Mouse (Mus musculus) monocyte, adult 5-6 weeks (primary cell): ENCODE data around the gene Cbfa2t3. TPM values are rescaled to one million over a fixed set of nuclear protein-coding genes. Genes with fewer than 3 reads are reported as not detected.

Experiments used
- ATAC-seq: fragments of 153-309, 156-312 bp; replicated peaks from 2 replicates; pipeline ENCODE4 v1.8.0; 2017; ENCODE audit warnings: mild to moderate bottlenecking; ENCODE audit not compliant: low TSS enrichment, insufficient number of reproducible peaks, severe bottlenecking, poor library complexity, low FRiP score
- total RNA-seq: library from RNA; stranded (forward); fragments of 200-1000, 200-491, 200-594 nt; gene quantifications from 3 replicates; pipeline ENCODE4 v1.2.3, GENCODE M21; 2017

The Cbfa2t3 gene
- total RNA-seq, 1 experiment from 2014 or later: 21.2 TPM

DNA sequence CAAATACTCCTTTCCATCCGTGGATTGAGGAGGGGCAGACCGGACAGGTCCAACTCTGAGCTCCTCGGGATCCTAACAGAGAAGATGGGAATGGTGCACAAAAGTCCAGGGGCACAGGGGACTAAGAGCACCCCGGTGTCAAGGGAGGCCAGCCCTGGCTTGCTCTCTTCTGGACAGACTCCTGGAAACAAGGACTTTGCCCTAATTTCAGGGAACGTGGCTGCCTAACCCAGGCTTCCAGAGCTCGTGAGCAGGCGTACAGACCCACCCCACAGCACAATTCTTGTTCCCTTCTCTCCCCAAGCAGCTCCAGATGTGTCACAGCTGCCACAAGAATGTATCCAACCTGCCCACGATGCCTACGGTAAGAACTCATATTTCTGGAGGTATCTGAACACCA, 73.1 kb downstream of the Cbfa2t3 start:
- no peak for ATAC-seq

DNA sequence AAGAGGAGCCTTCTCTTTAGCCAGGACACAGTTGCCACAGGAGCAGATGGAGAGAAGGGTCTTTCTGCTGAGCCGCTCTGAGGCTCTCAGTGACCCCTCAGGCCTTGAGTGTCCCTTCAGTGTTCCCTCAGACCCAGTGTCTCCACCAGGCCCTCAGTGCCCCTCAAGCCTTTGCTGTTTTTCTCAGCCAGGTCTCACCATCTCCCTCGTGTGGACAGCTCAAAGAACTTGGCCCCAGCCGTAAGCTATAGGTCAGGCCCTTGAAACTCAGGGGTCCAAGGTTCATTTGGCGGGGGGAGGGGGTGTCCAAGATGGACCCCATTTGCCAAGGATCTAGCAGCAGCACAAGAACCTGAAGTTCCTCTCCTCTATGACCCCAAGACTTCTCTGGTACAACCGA, 74.3 kb downstream of the Cbfa2t3 start:
- no peak for ATAC-seq

DNA sequence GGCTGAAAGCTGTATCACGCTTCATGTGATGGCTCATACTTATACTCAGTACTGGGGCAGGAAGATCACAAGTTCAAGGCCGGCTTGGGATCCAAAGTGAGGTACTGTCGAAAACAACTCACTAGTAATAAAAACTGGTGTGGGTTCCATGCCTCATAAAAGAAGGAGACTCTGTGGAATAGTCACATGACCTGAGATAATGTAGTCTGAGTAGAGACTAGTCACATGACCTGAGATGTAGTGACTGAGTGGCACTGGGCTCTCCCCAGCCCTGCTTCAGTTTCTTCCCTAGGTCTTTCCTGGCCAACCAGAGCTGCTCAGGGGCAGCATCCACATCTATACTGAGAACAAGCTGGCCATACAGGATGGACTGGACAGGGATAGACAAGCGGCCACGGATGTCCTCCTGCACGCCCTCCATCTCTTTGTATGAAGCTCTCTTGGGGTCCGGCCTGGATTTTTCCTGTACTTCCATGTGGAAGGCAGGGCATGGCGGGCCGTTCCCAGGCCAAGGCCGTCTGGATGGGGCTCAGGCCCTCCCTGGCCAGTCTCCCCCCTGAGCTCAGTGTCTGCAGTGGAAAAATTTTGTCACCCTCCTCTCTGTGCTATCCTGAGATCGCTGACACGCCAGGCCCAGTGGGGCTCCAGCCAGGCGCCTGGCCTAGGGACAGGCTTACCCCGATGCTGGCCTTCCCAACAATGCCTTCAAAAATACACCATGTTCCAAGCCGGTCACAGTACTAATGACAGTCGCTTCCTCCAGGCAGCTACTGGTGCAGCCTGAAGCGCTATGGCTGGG, 74.9 kb downstream of the Cbfa2t3 start:
- no peak for ATAC-seq

- ATAC-seq: no peak
These were observed 76.2 kb downstream of the Cbfa2t3 start, which contains the start of gene Pabpn1l for GRCm38 (mm10) chr8:122622727-122623126. TSS of gene Pabpn1l (minus strand) at chr8:122622739.

- no peak for ATAC-seq
These were observed 78.5 kb downstream of the Cbfa2t3 start for GRCm38 (mm10) chr8:122620446-122620845.

- no peak for ATAC-seq
These were observed 80.1 kb downstream of the Cbfa2t3 start for GRCm38 (mm10) chr8:122618660-122619378.

GRCm38 (mm10) chr8:122617947-122618546, 80.9 kb downstream of the Cbfa2t3 start:
- ATAC-seq: 0 out of 2 replicates have a peak, but pooled peaks have one; percentile 48

DNA sequence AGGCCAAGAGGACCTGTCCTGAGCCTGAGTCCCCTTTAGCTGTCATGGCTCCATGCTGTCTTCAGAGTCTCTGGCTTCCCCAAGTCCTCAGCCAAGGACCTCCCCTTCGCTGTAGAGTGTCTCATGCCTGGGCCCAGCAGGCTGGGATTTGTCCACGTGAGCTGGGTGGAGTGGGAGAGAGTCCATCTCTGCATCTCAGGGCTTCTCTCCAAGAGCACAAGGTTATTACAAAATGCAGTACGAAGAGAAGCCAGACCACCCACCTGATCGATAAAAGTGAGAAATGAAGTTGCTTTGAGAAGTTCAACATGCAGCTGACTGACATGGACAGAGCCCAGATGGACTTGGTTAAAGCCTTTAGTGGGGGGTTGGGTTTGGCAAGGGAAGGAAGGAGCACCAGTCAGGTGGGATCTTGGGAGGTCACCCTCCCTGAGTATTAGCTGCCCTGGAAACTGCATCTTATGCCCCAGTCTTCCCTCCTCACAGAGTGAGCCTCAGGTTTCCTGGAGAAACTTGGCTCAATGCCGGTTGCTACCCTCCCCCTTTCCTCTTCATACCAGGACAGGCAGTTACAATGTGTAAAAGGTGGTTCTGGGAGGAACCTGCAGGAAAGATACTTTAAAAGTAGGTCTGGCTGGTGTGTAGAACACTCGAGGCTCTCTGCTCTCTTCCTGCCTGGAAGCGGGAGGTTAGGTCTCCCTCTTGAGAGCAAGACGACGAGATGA, 82.6 kb downstream of the Cbfa2t3 start:
- no peak for ATAC-seq

DNA sequence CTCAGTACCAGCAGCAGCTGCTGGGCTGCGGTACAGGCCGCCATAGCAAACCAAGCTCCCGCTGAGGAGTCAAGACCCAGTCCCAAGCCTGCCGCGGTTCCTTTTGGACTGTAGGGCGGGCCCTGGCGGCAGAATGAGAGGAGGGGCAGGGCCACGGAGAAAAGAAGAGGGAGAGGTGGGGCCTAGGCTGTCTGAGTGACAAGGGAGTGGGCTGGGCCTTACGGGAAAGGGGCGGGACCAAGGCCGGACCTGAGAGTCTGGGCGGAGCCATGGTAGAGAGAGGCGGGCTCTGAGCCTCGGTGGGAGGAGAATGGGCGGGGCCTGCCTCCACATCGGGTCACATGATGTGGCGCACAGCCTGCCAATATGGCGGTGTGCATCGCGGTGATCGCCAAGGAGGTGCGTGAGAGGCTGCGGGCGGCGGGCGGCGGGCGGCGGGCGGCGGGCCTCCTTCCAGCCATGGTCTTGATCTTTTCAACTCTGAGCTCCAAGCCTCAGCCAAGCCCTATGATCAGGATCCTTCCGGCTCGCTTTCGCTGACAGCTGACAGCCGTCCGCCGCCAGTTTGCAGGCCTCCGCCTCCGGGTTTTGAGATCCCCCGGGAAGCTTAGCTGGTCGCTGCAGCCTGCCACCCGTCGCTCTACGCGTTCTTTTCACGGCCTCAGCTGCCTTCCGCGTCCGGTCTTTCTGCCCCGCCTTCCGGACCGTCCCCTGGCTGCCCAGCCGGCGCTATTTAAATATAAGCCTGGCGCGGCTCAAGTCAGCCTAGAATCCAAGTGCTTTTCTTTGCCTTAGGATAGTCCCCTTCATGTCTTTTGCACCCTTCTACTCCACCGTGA, 87.4 kb downstream of the Cbfa2t3 start, which contains the start of the genes Galns and Trappc2l:
Gene Galns (minus strand): TSS at position 169 of the 839 bp plus-strand sequence.
Gene Trappc2l (plus strand): TSS at position 346 of the 839 bp plus-strand sequence.
- ATAC-seq: peak; percentile 98

GRCm38 (mm10) chr8:122610612-122611277, 88.2 kb downstream of the Cbfa2t3 start:
- ATAC-seq: peak; percentile 5; the same call in 1 of the 2 replicates

GRCm38 (mm10) chr8:122610209-122610608, 88.7 kb downstream of the Cbfa2t3 start:
- no peak for ATAC-seq

DNA sequence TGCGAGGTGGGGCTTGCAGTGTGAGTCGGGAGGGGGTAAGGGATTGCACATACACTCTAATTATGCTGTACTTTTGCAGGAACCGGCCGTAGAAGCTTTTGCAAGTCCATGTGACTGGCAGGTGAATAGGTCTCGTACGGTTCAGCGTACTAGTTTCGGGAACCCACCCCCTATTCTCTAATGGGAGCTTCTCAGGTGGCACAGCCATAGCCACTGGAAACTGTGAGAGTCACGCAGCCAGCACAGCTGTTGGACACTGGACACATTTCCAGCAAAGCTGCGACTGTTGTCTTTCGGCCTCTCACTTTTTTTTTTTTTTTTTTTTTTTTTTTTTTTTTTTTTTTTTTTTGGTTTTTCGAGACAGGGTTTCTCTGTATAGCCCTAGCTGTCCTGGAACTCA, 92.1 kb downstream of the Cbfa2t3 start:
- no peak for ATAC-seq

DNA sequence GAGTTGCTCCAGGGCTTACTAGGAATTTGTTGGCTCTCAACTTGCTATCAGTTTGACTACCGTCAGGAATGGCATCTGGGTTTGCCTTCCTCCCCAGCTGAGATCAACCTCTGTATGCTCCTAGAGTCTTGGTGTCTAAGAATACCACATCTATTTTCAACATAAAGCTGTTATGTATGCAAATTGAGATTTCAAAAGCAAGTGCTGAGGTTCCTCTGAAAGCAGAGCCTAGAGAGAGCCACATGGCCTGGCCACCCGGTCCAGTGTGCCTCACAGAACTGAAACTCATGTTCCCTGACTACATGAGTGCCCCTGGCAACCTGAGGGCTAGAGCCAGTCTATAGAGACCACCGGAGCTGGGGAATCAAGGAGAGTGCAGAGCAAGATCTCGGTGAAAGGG, 93.5 kb downstream of the Cbfa2t3 start:
- ATAC-seq: peak; percentile 34; the same call in 1 of the 2 replicates

DNA sequence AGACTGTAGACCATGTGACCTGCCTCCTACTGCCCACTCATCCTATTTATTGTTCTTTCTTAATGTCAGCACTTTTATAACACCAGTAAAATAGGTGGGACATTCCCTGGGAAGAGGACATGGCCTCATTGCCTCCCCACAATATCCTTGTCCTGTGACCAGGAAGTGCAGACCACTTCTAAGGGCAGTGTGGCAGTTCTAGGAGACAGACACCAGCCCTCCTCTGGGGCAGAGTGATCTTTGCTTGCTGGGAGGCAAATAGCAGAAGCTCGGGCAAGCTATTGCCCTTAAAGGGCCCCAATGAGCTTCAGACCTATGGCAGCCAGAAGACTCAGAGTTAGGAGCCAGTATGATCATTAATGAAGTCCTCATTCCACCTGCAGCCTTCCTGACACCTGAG, 94.3 kb downstream of the Cbfa2t3 start:
- ATAC-seq: no peak

GRCm38 (mm10) chr8:122600666-122601065, 98.2 kb downstream of the Cbfa2t3 start:
- ATAC-seq: no peak

DNA sequence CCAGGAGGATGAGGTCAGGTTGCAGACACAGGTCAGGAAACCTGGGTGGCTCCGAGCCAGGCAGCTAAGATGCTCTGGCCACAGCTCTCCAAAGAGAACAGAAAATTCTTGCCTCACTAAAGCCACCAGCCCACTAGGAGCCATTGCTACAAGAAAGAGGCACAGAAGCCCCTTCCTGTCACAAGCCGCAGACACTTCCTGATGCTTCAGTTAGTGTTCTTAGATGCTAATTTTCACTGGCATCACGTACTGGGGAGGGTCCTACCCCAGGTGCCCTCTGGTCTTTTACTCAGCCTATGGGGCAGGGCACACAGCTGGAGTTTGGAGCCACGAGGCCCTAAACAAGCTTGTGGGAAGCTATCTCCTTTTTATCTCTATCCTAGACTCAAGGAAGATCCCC, 102.9 kb downstream of the Cbfa2t3 start:
- ATAC-seq: no peak

DNA sequence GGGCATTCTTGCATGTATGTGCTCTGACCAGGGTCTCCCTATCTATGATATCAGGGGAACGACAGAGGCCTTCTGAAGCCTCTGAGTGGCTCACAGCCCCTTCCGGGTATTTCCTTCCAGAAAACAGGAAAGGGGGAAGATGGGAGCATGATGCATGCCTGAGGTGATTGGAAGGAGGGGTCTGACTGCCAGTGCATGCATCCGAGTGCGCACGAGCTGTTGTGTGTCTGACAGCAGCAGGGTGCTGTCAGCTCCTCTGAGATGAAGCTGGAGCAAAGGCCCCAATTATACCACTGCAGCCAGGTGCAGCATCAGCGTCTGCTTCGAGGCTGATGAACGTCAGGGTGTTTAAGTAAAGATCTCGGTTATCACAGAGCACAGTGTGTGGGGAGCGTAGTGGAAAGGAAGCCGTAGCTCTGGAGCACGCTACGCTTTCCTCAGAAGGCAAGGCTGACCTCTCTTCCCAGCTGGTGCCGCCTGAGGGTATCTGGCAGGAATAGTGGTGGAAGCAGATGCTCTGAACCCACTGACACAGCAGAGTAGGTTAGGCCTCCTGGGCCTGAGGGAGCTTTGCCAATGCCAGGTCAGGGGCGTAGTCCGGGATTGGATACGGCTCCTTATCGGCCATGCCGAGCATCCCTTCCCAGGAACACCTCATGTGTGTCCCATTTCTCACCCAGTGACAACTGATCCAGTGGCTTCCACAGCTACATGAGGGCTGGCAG, 105.0 kb downstream of the Cbfa2t3 start:
- no peak for ATAC-seq
